Mouse (Mus musculus) CH12F3 (cell line): ENCODE results near the gene Srpr.

ENCODE experiments used
- in situ Hi-C: fragments of 300-500 bp; cut with MboI; formaldehyde crosslinking; loops from 2 replicates; pipeline ENCODE4 v1.14.3; 2020; ENCODE audit warnings: low sequenced_read_pairs

The Srpr gene

GRCm38 (mm10) chr9:35187351-35187903, 12.5 kb upstream of the Srpr start:
- in situ Hi-C loops, result no loop called here

GRCm38 (mm10) chr9:35188700-35189099, 11.3 kb upstream of the Srpr start:
- in situ Hi-C loops, result no loop called here

- in situ Hi-C loops, result no loop called here
These were observed 6.9 kb upstream of the Srpr start for GRCm38 (mm10) chr9:35192983-35193542.

- in situ Hi-C loops, result no loop called here
These were observed 5.9 kb upstream of the Srpr start for GRCm38 (mm10) chr9:35194048-35194447.

GRCm38 (mm10) chr9:35197625-35198024, 2.4 kb upstream of the Srpr start:
- in situ Hi-C loops, result no loop called here

GRCm38 (mm10) chr9:35198351-35198750, 1.6 kb upstream of the Srpr start:
- in situ Hi-C loops, result no loop called here

- in situ Hi-C loops, result no loop called here
These were observed 817 bp upstream of the Srpr start for GRCm38 (mm10) chr9:35198945-35199771.

GRCm38 (mm10) chr9:35200529-35201060, 620 bp downstream of the Srpr start:
- in situ Hi-C loops, result no loop called here

- in situ Hi-C loops, result no loop called here
These were observed 3.6 kb downstream of the Srpr start for GRCm38 (mm10) chr9:35203536-35203935.

GRCm38 (mm10) chr9:35204421-35204820, 4.4 kb downstream of the Srpr start:
- in situ Hi-C loops, result no loop called here

GRCm38 (mm10) chr9:35210542-35211474, 10.8 kb downstream of the Srpr start, which contains the start of gene Foxred1:
Gene Foxred1 (minus strand): TSS chr9:35211055.
- in situ Hi-C loops, result no loop called here

GRCm38 (mm10) chr9:35211573-35212511, 11.9 kb downstream of the Srpr start:
- in situ Hi-C loops, result no loop called here

GRCm38 (mm10) chr9:35217963-35218362, 18.0 kb downstream of the Srpr start:
- in situ Hi-C loops, result no loop called here

- in situ Hi-C loops, result no loop called here
These were observed 23.5 kb downstream of the Srpr start for GRCm38 (mm10) chr9:35223466-35223865.

GRCm38 (mm10) chr9:35228671-35229070, 28.7 kb downstream of the Srpr start:
- in situ Hi-C loops, result no loop called here

- in situ Hi-C loops, result no loop called here
These were observed 36.0 kb downstream of the Srpr start for GRCm38 (mm10) chr9:35235996-35236395.

- in situ Hi-C loops, result no loop called here
These were observed 38.4 kb downstream of the Srpr start for GRCm38 (mm10) chr9:35238371-35238770.

- in situ Hi-C loops, result no loop called here
These were observed 39.1 kb downstream of the Srpr start for GRCm38 (mm10) chr9:35238915-35239571.

- in situ Hi-C loops, result no loop called here
These were observed 39.8 kb downstream of the Srpr start for GRCm38 (mm10) chr9:35239734-35240133.
